Mouse (Mus musculus): ENCODE results near the gene Cog1. TPM values are rescaled to one million over a fixed set of nuclear protein-coding genes. Genes with fewer than 3 reads are reported as not detected.
A peak's percentile ranks its signal among the peaks of the same experiment; 100 is the strongest.

Gene Cog1
- polyA plus RNA-seq, 1 experiment from 2014 or later, result 15.5 TPM

- H3K4me2 ChIP-seq, result no peak overlapping the region
- no peak for ATAC-seq (replicated peaks; ENCODE audit: insufficient number of reproducible peaks, insufficient read depth, low FRiP score, low read depth)
- H3K4me1 ChIP-seq (replicated peaks), result peaks cover 20% of the 10 kb centered on the region
- H3K9me3 ChIP-seq (replicated peaks), result no peaks in the 10 kb centered on the region
- no peak overlapping the region for H3K27ac ChIP-seq
- H3K4me3 ChIP-seq, result no peak overlapping the region
- no peak overlapping the region for H3K9ac ChIP-seq
- peaks cover 47% of the 10 kb centered on the region for H3K27me3 ChIP-seq
- H3K36me3 ChIP-seq, result no peaks in the 10 kb centered on the region
- WGBS, result 53% methylated on average over 14 of the region's 14 CpGs
Observed at GRCm38 (mm10) chr11:113617132-113617911, 31.6 kb upstream of the Cog1 start.

GRCm38 (mm10) chr11:113618303-113618671 is 30.7 kb upstream of the Cog1 start:
- Histone ChIP-seq H3K36me3 (no peaks in the 10 kb centered on the region), H3K9me3 (replicated peaks) (no peaks in the 10 kb centered on the region), H3K4me2 (peak overlapping the region; percentile 96), H3K27ac (no peak overlapping the region), H3K4me1 (replicated peaks) (peaks cover 19% of the 10 kb centered on the region), H3K4me3 (peak overlapping the region; percentile 53), H3K27me3 (peaks cover 47% of the 10 kb centered on the region), H3K9ac (no peak overlapping the region)
- no peak for ATAC-seq (replicated peaks; ENCODE audit: insufficient number of reproducible peaks, insufficient read depth, low FRiP score, low read depth)
- WGBS, result 20% methylated on average over 4 of the region's 4 CpGs

GRCm38 (mm10) chr11:113618672-113619419 is 30.1 kb upstream of the Cog1 start, which contains the start of gene Sstr2:
Gene Sstr2, plus strand, starts transcription at chr11:113619342.
- H3K27me3 ChIP-seq, result peaks cover 47% of the 10 kb centered on the region
- H3K4me2 ChIP-seq, result peak within 1 kb of the TSS; percentile 96
- peak; percentile 69; the same call in 1 of the 2 replicates for ATAC-seq (replicated peaks; ENCODE audit: insufficient number of reproducible peaks, insufficient read depth, low FRiP score, low read depth)
- H3K36me3 ChIP-seq, result no peaks in the 10 kb centered on the region
- peak within 1 kb of the TSS; percentile 56 for H3K9ac ChIP-seq
- WGBS, result 1% methylated on average over 54 of the region's 54 CpGs
- no peaks in the 10 kb centered on the region for H3K9me3 ChIP-seq (replicated peaks)
- H3K4me1 ChIP-seq (replicated peaks), result peaks cover 19% of the 10 kb centered on the region
- no peak within 1 kb of the TSS for H3K27ac ChIP-seq
- H3K4me3 ChIP-seq, result peak within 1 kb of the TSS; percentile 53

- Histone ChIP-seq H3K27ac (no peak overlapping the region), H3K36me3 (no peaks in the 10 kb centered on the region), H3K27me3 (peaks cover 47% of the 10 kb centered on the region), H3K4me1 (replicated peaks) (peaks cover 19% of the 10 kb centered on the region), H3K9ac (peak overlapping the region; percentile 56), H3K4me3 (peak overlapping the region; percentile 53), H3K4me2 (peak overlapping the region; percentile 96), H3K9me3 (replicated peaks) (no peaks in the 10 kb centered on the region)
- ATAC-seq (replicated peaks; ENCODE audit: insufficient number of reproducible peaks, insufficient read depth, low FRiP score, low read depth), result no peak
- WGBS, result 4% methylated on average over 31 of the region's 31 CpGs
Observed at GRCm38 (mm10) chr11:113619420-113620080, 29.4 kb upstream of the Cog1 start.

- WGBS, result 80% methylated on average over 2 of the region's 2 CpGs
- peaks cover 19% of the 10 kb centered on the region for H3K4me1 ChIP-seq (replicated peaks)
- no peak overlapping the region for H3K27ac ChIP-seq
- no peaks in the 10 kb centered on the region for H3K9me3 ChIP-seq (replicated peaks)
- H3K36me3 ChIP-seq, result no peaks in the 10 kb centered on the region
- H3K4me3 ChIP-seq, result no peak overlapping the region
- no peak overlapping the region for H3K9ac ChIP-seq
- ATAC-seq (replicated peaks; ENCODE audit: insufficient number of reproducible peaks, insufficient read depth, low FRiP score, low read depth), result no peak
- peaks cover 47% of the 10 kb centered on the region for H3K27me3 ChIP-seq
- no peak overlapping the region for H3K4me2 ChIP-seq
Observed at GRCm38 (mm10) chr11:113621001-113621400, 28.0 kb upstream of the Cog1 start.

GRCm38 (mm10) chr11:113622028-113622427 is 26.9 kb upstream of the Cog1 start:
- Histone ChIP-seq H3K27me3 (peaks cover 47% of the 10 kb centered on the region), H3K4me2 (no peak overlapping the region), H3K9me3 (replicated peaks) (no peaks in the 10 kb centered on the region), H3K36me3 (no peaks in the 10 kb centered on the region), H3K4me3 (no peak overlapping the region), H3K27ac (no peak overlapping the region), H3K4me1 (replicated peaks) (peaks cover 19% of the 10 kb centered on the region), H3K9ac (no peak overlapping the region)
- ATAC-seq (replicated peaks; ENCODE audit: insufficient number of reproducible peaks, insufficient read depth, low FRiP score, low read depth), result no peak
- WGBS, result 77% methylated on average over 4 of the region's 4 CpGs

- Histone ChIP-seq H3K27ac (no peak overlapping the region), H3K4me3 (no peak overlapping the region), H3K4me2 (no peak overlapping the region), H3K36me3 (no peaks in the 10 kb centered on the region), H3K9ac (no peak overlapping the region), H3K9me3 (replicated peaks) (no peaks in the 10 kb centered on the region), H3K27me3 (peaks cover 16% of the 10 kb centered on the region), H3K4me1 (replicated peaks) (no peaks in the 10 kb centered on the region)
- WGBS, result 91% methylated on average over 18 of the region's 18 CpGs
- ATAC-seq (replicated peaks; ENCODE audit: insufficient number of reproducible peaks, insufficient read depth, low FRiP score, low read depth), result no peak
Observed at GRCm38 (mm10) chr11:113625437-113625836, 23.5 kb upstream of the Cog1 start.

GRCm38 (mm10) chr11:113627785-113628184 is 21.2 kb upstream of the Cog1 start:
- 54% methylated on average over 4 of the region's 4 CpGs for WGBS
- no peak overlapping the region for H3K4me2 ChIP-seq
- H3K9ac ChIP-seq, result no peak overlapping the region
- H3K27ac ChIP-seq, result no peak overlapping the region
- H3K27me3 ChIP-seq, result no peaks in the 10 kb centered on the region
- H3K9me3 ChIP-seq (replicated peaks), result no peaks in the 10 kb centered on the region
- H3K36me3 ChIP-seq, result no peaks in the 10 kb centered on the region
- ATAC-seq (replicated peaks; ENCODE audit: insufficient number of reproducible peaks, insufficient read depth, low FRiP score, low read depth), result no peak
- H3K4me1 ChIP-seq (replicated peaks), result no peaks in the 10 kb centered on the region
- no peak overlapping the region for H3K4me3 ChIP-seq

GRCm38 (mm10) chr11:113630642-113631041 is 18.3 kb upstream of the Cog1 start:
- Histone ChIP-seq H3K27ac (no peak overlapping the region), H3K4me2 (no peak overlapping the region), H3K9ac (no peak overlapping the region), H3K36me3 (no peaks in the 10 kb centered on the region), H3K4me3 (no peak overlapping the region), H3K4me1 (replicated peaks) (no peaks in the 10 kb centered on the region), H3K27me3 (no peaks in the 10 kb centered on the region), H3K9me3 (replicated peaks) (no peaks in the 10 kb centered on the region)
- 58% methylated on average over 7 of the region's 7 CpGs for WGBS
- ATAC-seq (replicated peaks; ENCODE audit: insufficient number of reproducible peaks, insufficient read depth, low FRiP score, low read depth), result no peak

- Histone ChIP-seq H3K27me3 (no peaks in the 10 kb centered on the region), H3K4me1 (replicated peaks) (no peaks in the 10 kb centered on the region), H3K9ac (no peak overlapping the region), H3K27ac (no peak overlapping the region), H3K9me3 (replicated peaks) (no peaks in the 10 kb centered on the region), H3K4me2 (no peak overlapping the region), H3K36me3 (no peaks in the 10 kb centered on the region), H3K4me3 (no peak overlapping the region)
- WGBS, result 70% methylated on average over 8 of the region's 8 CpGs
- ATAC-seq (replicated peaks; ENCODE audit: insufficient number of reproducible peaks, insufficient read depth, low FRiP score, low read depth), result no peak
Observed at GRCm38 (mm10) chr11:113631302-113631701, 17.7 kb upstream of the Cog1 start.

GRCm38 (mm10) chr11:113631862-113632261 is 17.1 kb upstream of the Cog1 start:
- ATAC-seq (replicated peaks; ENCODE audit: insufficient number of reproducible peaks, insufficient read depth, low FRiP score, low read depth), result no peak
- H3K27ac ChIP-seq, result no peak overlapping the region
- no peaks in the 10 kb centered on the region for H3K4me1 ChIP-seq (replicated peaks)
- no peaks in the 10 kb centered on the region for H3K27me3 ChIP-seq
- H3K36me3 ChIP-seq, result no peaks in the 10 kb centered on the region
- no peak overlapping the region for H3K4me3 ChIP-seq
- no peak overlapping the region for H3K4me2 ChIP-seq
- 69% methylated on average over 8 of the region's 8 CpGs for WGBS
- H3K9me3 ChIP-seq (replicated peaks), result no peaks in the 10 kb centered on the region
- no peak overlapping the region for H3K9ac ChIP-seq
